Mouse (Mus musculus) limb, embryonic 14.5 days (tissue): Measurements from ENCODE around the gene Rab44. TPM values are rescaled to one million over a fixed set of nuclear protein-coding genes. Genes with fewer than 3 reads are reported as not detected.

Source experiments
- ATAC-seq: fragments of 200-750 bp; cut with Nextera tagmentation; 2 replicates; pipeline ENCODE4 v1.8.0; 2017; ENCODE audit warnings: low read depth, moderate number of reproducible peaks, moderate TSS enrichment; ENCODE audit not compliant: low FRiP score
- DNase-seq: peaks from one replicate; pipeline ENCODE4 v3.0.0-alpha.2; 2015; ENCODE audit warnings: low spot score
- H3K27ac ChIP-seq: fragments of 300-500 bp; sonication (generic); replicated peaks from 2 replicates; pipeline ENCODE4 v1.5.1; 2014; ENCODE audit warnings: low read depth, mild to moderate bottlenecking, low read length, moderate library complexity, mixed read lengths
- H3K27me3 ChIP-seq: fragments of 300-500 bp; sonication (generic); 2 replicates; pipeline ENCODE4 v1.6.1; 2014; ENCODE audit warnings: low read length, mixed read lengths; ENCODE audit not compliant: control insufficient read depth, insufficient read depth
- H3K36me3 ChIP-seq: fragments of 300-500 bp; sonication (generic); 2 replicates; pipeline ENCODE4 v1.6.1; 2014; ENCODE audit warnings: mild to moderate bottlenecking, low read length, moderate library complexity, mixed read lengths; ENCODE audit not compliant: control insufficient read depth, insufficient read depth
- H3K4me1 ChIP-seq: fragments of 300-500 bp; sonication (generic); 2 replicates; pipeline ENCODE4 v1.6.1; 2014; ENCODE audit warnings: antibody characterized with exemption, low read length, mixed read lengths; ENCODE audit not compliant: control insufficient read depth, insufficient read depth
- H3K4me2 ChIP-seq: fragments of 300-500 bp; sonication (generic); replicated peaks from 2 replicates; pipeline ENCODE4 v1.6.1; 2014; ENCODE audit warnings: low read depth, mild to moderate bottlenecking, low read length, moderate library complexity; ENCODE audit not compliant: severe bottlenecking
- H3K4me3 ChIP-seq: fragments of 300-500 bp; sonication (generic); replicated peaks from 2 replicates; pipeline ENCODE4 v1.5.1; 2014; ENCODE audit warnings: low read length
- H3K9ac ChIP-seq: fragments of 300-500 bp; sonication (generic); 2 replicates; pipeline ENCODE4 v1.6.1; 2014; ENCODE audit warnings: mild to moderate bottlenecking, low read depth, low read length, moderate library complexity; ENCODE audit not compliant: severe bottlenecking
- H3K9me3 ChIP-seq: fragments of 300-500 bp; sonication (generic); 2 replicates; pipeline ENCODE4 v1.6.1; 2016; ENCODE audit warnings: low read length; ENCODE audit not compliant: control insufficient read depth
- POLR2A ChIP-seq: fragments of 200-500 bp; IDR thresholded peaks from 2 replicates; pipeline ENCODE4 v1.8.0; 2012; ENCODE audit warnings: inconsistent platforms, mild to moderate bottlenecking, moderate library complexity, borderline replicate concordance; ENCODE audit not compliant: insufficient read depth, insufficient read length; ENCODE audit errors: extremely low read depth
- WGBS: fragments of 180-500 bp; shearing (Covaris S2); extraction: QIAGEN DNeasy Blood & Tissue Kit; methylation state at CpG from one replicate; pipeline ENCODE4 v1.1.7; 2014; 5-methylcytosine and 5-hydroxymethylcytosine counted together
- polyA plus RNA-seq, 2 experiments: library from polyadenylated mRNA; depleted of rRNA in 1 of 2; stranded (reverse) in 1 of 2; unstranded in 1 of 2; fragments of >200 nt; fragmentation: Nextera tagmentation in 1 of 2; extraction: Ambion mirVana in 1 of 2; gene quantifications; 2 replicates each; pipeline versions ENCODE4 v1.2.1 to v1.2.3; 2012 to 2014

Rab44 gene
- polyA plus RNA-seq, 2 experiments = 1.5 to 2.8 TPM

DNA sequence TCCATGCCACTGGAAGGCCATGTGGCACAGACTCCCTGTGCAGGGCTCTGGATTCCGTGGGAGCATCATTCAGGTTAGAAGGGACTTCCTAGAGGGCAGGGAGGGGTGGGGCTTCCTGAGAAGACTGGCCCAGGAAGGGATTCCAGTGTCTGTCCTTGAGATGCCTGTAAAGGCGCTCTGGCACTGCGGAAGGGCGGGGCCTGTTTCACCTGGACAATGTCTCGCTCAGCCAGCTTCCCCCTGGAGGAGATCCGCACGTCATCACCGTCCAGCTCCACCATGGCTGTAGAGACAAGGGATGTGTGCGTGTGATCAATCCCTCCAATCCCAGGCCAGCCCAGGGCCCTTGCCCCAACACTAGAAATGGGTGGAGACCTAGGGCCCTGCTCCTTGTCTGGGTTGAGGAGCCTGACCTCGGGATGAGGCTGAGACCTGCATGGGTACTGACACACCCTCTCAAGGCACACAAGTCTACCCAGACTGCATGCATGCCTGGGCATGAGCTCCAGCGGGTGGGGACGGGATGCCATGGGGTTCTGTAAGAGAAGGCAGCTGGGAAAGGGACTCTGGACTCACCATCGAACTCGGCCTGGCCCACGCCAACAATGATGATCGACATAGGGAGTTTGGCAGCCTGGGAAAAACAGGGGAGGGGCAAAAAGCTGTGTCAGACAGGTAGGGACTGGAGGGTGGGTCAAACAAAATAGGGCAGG is 46.0 kb downstream of the Rab44 start:
- Histone ChIP-seq H3K9ac (no peak overlapping the region), H3K9me3 (peaks cover 6% of the 10 kb centered on the region), H3K4me2 (no peak overlapping the region), H3K4me1 (peaks cover 7% of the 10 kb centered on the region), H3K36me3 (no peaks in the 10 kb centered on the region), H3K4me3 (no peak overlapping the region), H3K27ac (no peak overlapping the region), H3K27me3 (no peaks in the 10 kb centered on the region)
- no peak for TF ChIP-seq POLR2A
- 85% methylated on average over 16 of the region's 16 CpGs for WGBS
- ATAC-seq (no peak), DNase-seq (no peak)

GRCm38 (mm10) chr17:29162334-29162733 is 48.4 kb downstream of the Rab44 start:
- no peak for TF ChIP-seq POLR2A
- no peak overlapping the region for H3K4me3 ChIP-seq
- H3K4me1 ChIP-seq = peaks cover 10% of the 10 kb centered on the region
- H3K9me3 ChIP-seq = peaks cover 6% of the 10 kb centered on the region
- no peaks in the 10 kb centered on the region for H3K27me3 ChIP-seq
- DNase-seq (no peak), ATAC-seq (no peak)
- 94% methylated on average over 13 of the region's 13 CpGs for WGBS
- H3K36me3 ChIP-seq = no peaks in the 10 kb centered on the region
- no peak overlapping the region for H3K9ac ChIP-seq
- no peak overlapping the region for H3K4me2 ChIP-seq
- no peak overlapping the region for H3K27ac ChIP-seq

DNA sequence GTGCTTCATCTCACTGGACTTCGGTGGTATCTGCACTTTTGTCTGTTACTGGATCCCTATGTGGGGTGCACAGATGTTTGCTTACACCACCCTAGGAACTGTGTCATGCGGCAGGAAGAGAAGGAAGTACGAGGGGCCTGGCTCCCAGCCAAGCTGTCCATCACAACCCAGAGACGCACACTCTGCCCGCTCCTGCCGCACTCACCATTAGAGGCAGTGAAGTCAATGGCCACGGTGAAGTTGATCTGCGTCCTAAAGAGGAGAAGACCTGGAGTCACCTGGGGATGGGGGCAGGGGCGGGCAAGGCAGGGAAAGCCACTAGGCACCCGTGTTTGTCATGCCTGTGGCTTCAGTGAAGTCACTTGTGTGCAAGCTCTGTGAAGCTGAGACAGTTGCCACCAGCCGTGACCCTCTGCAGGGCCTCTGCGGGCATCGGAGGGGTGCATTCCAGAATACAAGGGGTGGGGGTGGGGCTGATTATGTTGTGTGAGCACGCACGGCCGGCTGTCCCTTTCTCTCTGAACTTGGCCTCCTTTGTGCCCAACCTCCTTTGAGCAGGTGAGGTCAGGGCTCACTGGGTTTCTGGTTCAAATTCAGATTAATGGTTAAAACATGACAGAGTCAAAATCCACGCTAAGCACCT is 50.6 kb downstream of the Rab44 start:
- no peak overlapping the region for H3K27ac ChIP-seq
- H3K4me1 ChIP-seq = peaks cover 10% of the 10 kb centered on the region
- DNase-seq = no peak
- no peak for ATAC-seq
- no peak overlapping the region for H3K9ac ChIP-seq
- no peaks in the 10 kb centered on the region for H3K36me3 ChIP-seq
- no peaks in the 10 kb centered on the region for H3K27me3 ChIP-seq
- H3K4me3 ChIP-seq = no peak overlapping the region
- no peak for TF ChIP-seq POLR2A
- WGBS = 17% methylated on average over 17 of the region's 17 CpGs
- peaks cover 6% of the 10 kb centered on the region for H3K9me3 ChIP-seq
- H3K4me2 ChIP-seq = no peak overlapping the region

- Histone ChIP-seq H3K36me3 (no peaks in the 10 kb centered on the region), H3K27me3 (no peaks in the 10 kb centered on the region), H3K4me1 (peaks cover 10% of the 10 kb centered on the region), H3K4me3 (no peak overlapping the region), H3K9me3 (peaks cover 6% of the 10 kb centered on the region), H3K4me2 (no peak overlapping the region), H3K9ac (no peak overlapping the region), H3K27ac (no peak overlapping the region)
- DNase-seq (no peak), ATAC-seq (no peak)
- 20% methylated on average over 6 of the region's 6 CpGs for WGBS
- no peak for TF ChIP-seq POLR2A
These were observed 51.5 kb downstream of the Rab44 start for GRCm38 (mm10) chr17:29165452-29165851.

DNA sequence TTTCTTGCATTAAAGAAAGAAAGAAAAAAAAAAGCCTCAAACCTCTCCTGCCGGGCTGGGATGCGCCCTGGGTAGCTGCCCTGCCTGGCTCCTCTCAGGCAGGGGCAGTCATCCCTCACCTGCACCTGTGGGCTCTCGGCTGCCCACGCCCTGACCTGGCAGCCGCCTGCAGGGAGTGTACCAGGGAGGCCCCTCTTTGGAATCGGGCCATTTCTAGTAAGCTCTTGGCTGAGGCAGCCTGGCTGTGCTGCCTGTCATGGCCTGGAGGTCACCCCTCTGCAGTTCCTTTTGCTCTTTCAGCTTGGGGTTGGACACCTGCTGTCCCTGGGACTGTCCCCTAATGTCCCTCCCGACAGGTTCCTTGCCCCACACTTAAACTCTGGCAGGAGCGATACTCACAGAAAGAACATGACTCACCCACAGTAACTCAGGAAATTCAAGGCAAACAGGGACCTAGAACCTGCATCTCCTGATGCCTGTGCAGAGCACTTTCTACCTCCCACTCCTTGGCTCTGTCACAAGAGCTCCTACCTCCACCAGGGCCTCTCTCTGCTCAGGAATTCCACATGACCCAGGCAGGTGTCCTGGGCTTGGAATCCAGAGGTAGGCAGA is 52.1 kb downstream of the Rab44 start:
- no peak for ATAC-seq
- 48% methylated on average over 8 of the region's 8 CpGs for WGBS
- Histone ChIP-seq H3K4me3 (no peak overlapping the region), H3K9ac (no peak overlapping the region), H3K4me1 (peaks cover 10% of the 10 kb centered on the region), H3K27ac (no peak overlapping the region), H3K27me3 (no peaks in the 10 kb centered on the region), H3K9me3 (peaks cover 6% of the 10 kb centered on the region), H3K4me2 (no peak overlapping the region), H3K36me3 (no peaks in the 10 kb centered on the region)
- no peak for TF ChIP-seq POLR2A
- no peak for DNase-seq
